Mouse (Mus musculus): ENCODE measurements around the gene Man2a1. TPM values are rescaled to one million over a fixed set of nuclear protein-coding genes. Genes with fewer than 3 reads are reported as not detected.

Man2a1 gene
- polyA plus RNA-seq, 1 experiment from 2014 or later = 16.1 TPM

DNA sequence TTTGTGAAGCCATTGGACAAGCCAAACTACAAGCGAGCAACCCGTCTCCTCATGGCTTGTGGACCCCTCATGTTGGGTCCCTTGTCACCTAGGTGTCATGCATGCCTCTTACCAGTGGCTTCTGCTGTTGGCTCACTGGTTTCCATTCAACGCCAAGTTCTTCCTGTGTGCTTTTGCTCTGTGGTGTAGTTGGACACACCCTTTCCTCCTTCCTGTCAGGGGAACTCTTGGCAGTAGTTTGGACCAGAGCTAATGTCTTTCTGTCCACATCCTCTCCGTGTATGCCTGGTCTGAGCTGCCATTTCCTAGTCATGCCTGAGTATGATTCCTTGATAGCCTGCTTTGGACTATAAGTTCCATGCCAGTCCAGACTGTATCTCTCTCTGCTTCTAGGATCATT is 135.0 kb downstream of the Man2a1 start:
- Histone ChIP-seq H3K4me1 (ENCODE audit: control insufficient read depth, insufficient read depth, low read length) (no peaks in the 10 kb centered on the region), H3K4me2 (replicated peaks; ENCODE audit: low read depth, low read length) (no peak overlapping the region), H3K27ac (ENCODE audit: low read length) (no peak overlapping the region), H3K36me3 (ENCODE audit: control insufficient read depth, insufficient read depth, low read length) (peaks cover 11% of the 10 kb centered on the region), H3K27me3 (ENCODE audit: control insufficient read depth, insufficient read depth, low read length) (no peaks in the 10 kb centered on the region), H3K9me3 (ENCODE audit: control insufficient read depth, low read depth, low read length) (no peaks in the 10 kb centered on the region), H3K4me3 (ENCODE audit: low read depth, low read length) (no peak overlapping the region), H3K9ac (replicated peaks; ENCODE audit: low read depth, low read length) (no peak overlapping the region)
- WGBS = 85% methylated on average over 4 of the region's 4 CpGs
- ATAC-seq (ENCODE audit: insufficient number of reproducible peaks, insufficient read depth, low FRiP score, low read depth) = no peak

DNA sequence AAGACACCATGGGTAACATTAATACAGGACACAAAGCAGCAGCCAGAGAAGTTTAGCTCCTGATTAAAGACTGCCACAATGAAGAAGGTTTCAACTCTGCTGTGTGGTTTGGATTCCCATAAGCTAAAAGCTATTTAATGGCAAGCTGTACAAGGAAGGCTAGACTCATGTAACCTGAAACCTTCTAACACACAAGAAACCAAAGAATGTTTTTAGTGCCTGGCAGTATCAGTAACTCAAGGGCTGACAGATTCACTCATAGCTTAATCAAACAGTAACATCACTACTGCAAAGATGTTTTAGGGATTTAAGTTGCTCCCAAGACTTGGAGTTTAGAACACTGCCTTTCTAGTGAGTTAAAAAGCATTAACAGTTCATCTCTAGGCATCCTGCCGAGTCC is 137.4 kb downstream of the Man2a1 start:
- Histone ChIP-seq H3K9ac (replicated peaks; ENCODE audit: low read depth, low read length) (no peak overlapping the region), H3K4me3 (ENCODE audit: low read depth, low read length) (no peak overlapping the region), H3K27ac (ENCODE audit: low read length) (no peak overlapping the region), H3K27me3 (ENCODE audit: control insufficient read depth, insufficient read depth, low read length) (no peaks in the 10 kb centered on the region), H3K36me3 (ENCODE audit: control insufficient read depth, insufficient read depth, low read length) (peaks cover 19% of the 10 kb centered on the region), H3K4me1 (ENCODE audit: control insufficient read depth, insufficient read depth, low read length) (no peaks in the 10 kb centered on the region), H3K9me3 (ENCODE audit: control insufficient read depth, low read depth, low read length) (no peaks in the 10 kb centered on the region), H3K4me2 (replicated peaks; ENCODE audit: low read depth, low read length) (no peak overlapping the region)
- no peak for ATAC-seq (ENCODE audit: insufficient number of reproducible peaks, insufficient read depth, low FRiP score, low read depth)
- WGBS = 50% methylated on average over 1 of the region's 1 CpGs

DNA sequence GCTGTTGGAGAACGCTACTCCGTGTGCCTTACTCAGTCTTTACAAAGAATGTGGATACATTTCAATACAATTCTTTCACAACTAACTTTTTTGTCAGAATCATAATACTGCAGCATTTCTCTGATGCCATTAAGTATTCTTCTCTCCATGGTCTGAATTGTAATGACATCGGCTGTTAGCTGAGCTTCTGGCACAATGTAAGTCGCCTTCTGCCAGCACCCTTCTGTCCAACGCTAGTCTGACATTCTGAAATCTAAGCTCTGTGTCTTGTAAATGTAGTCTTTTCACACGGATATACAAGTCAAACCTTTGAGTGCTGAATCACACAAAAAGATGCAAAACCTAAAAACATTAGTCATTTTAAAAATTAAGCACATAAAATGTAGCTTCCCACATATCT is 138.6 kb downstream of the Man2a1 start:
- H3K27ac ChIP-seq (ENCODE audit: low read length) = no peak overlapping the region
- no peak overlapping the region for H3K9ac ChIP-seq (replicated peaks; ENCODE audit: low read depth, low read length)
- no peaks in the 10 kb centered on the region for H3K27me3 ChIP-seq (ENCODE audit: control insufficient read depth, insufficient read depth, low read length)
- no peaks in the 10 kb centered on the region for H3K9me3 ChIP-seq (ENCODE audit: control insufficient read depth, low read depth, low read length)
- peaks cover 17% of the 10 kb centered on the region for H3K36me3 ChIP-seq (ENCODE audit: control insufficient read depth, insufficient read depth, low read length)
- H3K4me1 ChIP-seq (ENCODE audit: control insufficient read depth, insufficient read depth, low read length) = no peaks in the 10 kb centered on the region
- no peak overlapping the region for H3K4me2 ChIP-seq (replicated peaks; ENCODE audit: low read depth, low read length)
- WGBS = 95% methylated on average over 6 of the region's 6 CpGs
- H3K4me3 ChIP-seq (ENCODE audit: low read depth, low read length) = no peak overlapping the region
- ATAC-seq (ENCODE audit: insufficient number of reproducible peaks, insufficient read depth, low FRiP score, low read depth) = no peak

DNA sequence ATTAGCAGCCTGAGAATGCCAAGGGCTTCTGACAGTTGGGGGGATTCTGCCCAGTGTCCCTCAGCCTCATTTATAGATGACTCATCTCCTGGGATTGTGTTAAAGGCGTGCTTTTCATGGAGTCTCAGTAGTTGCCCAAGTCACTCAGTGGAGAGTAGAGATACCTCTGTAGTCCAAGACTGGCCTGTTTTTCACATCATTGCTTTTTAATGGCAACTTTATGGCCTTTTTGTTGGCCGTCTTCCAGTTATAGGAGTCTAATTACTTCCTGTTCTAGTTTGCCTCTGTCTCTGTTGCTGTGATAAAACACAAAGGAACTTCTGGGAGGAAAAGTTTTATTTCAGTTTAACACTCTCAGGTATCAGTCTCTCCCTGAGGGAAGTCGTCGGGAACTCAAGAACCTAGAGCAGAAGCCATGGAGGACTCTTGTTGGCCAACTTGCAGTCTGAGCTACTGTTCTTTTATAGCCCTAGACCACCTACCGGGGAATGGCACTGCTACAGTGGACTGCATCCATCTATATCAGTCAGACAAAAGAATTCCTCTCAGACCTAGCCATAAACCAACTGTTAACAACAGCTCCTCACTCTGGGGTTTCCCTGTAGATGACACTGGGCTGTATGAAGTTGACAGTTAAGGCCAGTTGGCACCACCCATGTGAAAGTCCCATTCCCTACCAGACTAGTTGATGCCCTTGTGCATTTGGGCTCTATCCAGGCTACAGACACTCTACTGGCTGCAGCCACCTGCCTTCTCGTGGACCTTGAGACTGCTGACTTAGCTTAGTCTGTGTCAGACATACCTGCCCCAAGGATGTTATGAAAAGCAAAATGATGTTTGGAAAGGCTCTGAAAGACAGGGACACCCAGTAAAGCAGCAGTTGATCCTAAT is 142.4 kb downstream of the Man2a1 start:
- Histone ChIP-seq H3K9me3 (ENCODE audit: control insufficient read depth, low read depth, low read length) (no peaks in the 10 kb centered on the region), H3K4me3 (ENCODE audit: low read depth, low read length) (no peak overlapping the region), H3K4me1 (ENCODE audit: control insufficient read depth, insufficient read depth, low read length) (no peaks in the 10 kb centered on the region), H3K27ac (ENCODE audit: low read length) (no peak overlapping the region), H3K9ac (replicated peaks; ENCODE audit: low read depth, low read length) (no peak overlapping the region), H3K36me3 (ENCODE audit: control insufficient read depth, insufficient read depth, low read length) (peaks cover 9% of the 10 kb centered on the region; the same call in 1 of the 2 replicates), H3K4me2 (replicated peaks; ENCODE audit: low read depth, low read length) (no peak overlapping the region), H3K27me3 (ENCODE audit: control insufficient read depth, insufficient read depth, low read length) (no peaks in the 10 kb centered on the region)
- 87% methylated on average over 6 of the region's 6 CpGs for WGBS
- ATAC-seq (ENCODE audit: insufficient number of reproducible peaks, insufficient read depth, low FRiP score, low read depth) = no peak

DNA sequence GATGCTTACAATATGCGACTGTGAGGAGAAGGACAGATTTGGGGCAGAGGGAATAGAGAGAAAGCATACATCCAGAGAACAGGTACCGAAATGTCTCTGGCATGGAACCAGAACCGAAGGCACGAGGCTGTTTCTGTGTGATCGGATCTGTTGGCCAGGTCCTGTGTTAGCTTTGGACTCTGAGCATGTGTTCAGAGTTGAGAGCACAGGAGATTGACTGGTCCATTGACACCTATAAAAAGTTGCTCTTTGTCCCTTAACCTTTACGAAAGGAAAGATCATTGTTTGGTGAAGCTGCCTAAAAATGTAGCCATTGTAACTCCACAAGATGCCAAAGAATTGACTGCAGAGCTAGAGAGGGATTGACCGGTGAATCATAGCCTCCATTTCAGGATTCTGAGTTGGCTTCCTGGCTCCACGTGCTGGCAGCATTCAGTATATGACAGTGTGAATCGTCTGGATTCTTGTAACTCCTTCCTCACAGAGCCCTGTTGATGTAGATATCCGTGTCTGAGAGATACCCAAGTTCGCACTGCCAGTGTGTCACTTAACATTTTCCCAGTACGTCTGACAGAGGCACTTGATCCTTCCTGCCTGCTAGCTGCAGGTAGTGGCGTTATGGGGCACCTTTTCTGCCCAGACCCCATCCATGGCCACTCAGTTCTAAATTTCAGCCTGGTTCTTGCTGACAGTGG is 143.2 kb downstream of the Man2a1 start:
- WGBS = 94% methylated on average over 13 of the region's 13 CpGs
- Histone ChIP-seq H3K27me3 (ENCODE audit: control insufficient read depth, insufficient read depth, low read length) (no peaks in the 10 kb centered on the region), H3K27ac (ENCODE audit: low read length) (no peak overlapping the region), H3K4me3 (ENCODE audit: low read depth, low read length) (no peak overlapping the region), H3K36me3 (ENCODE audit: control insufficient read depth, insufficient read depth, low read length) (peaks cover 9% of the 10 kb centered on the region; the same call in 1 of the 2 replicates), H3K4me1 (ENCODE audit: control insufficient read depth, insufficient read depth, low read length) (no peaks in the 10 kb centered on the region), H3K9me3 (ENCODE audit: control insufficient read depth, low read depth, low read length) (no peaks in the 10 kb centered on the region), H3K4me2 (replicated peaks; ENCODE audit: low read depth, low read length) (no peak overlapping the region), H3K9ac (replicated peaks; ENCODE audit: low read depth, low read length) (no peak overlapping the region)
- no peak for ATAC-seq (ENCODE audit: insufficient number of reproducible peaks, insufficient read depth, low FRiP score, low read depth)

DNA sequence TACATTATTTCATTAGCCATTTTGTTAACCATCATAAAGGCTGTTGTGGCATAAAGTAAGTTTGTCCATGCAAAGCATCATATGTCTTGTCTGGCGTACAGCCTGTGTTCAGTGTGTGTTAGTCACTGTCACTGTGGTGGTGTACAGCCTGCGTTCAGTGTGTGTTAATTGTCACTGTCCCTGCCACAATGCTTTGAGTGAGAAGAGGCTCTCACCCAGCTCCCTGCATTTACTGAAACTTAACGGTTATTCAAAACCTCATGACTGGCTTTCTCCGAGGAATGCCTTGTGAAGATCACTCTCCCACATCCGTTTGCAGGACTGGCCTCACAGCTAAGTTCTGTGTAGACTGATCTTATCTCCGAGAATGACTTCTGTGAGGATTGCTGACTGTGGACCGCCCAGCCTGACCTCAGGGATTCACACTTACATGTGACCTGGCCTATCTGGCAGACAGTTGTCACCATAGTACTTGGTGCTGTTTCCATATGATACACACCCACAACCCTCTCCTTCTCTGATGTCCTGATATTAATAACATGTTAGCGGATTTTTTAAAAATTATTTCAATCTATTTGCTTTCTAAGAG is 146.2 kb downstream of the Man2a1 start:
- Histone ChIP-seq H3K4me2 (replicated peaks; ENCODE audit: low read depth, low read length) (no peak overlapping the region), H3K27me3 (ENCODE audit: control insufficient read depth, insufficient read depth, low read length) (no peaks in the 10 kb centered on the region), H3K36me3 (ENCODE audit: control insufficient read depth, insufficient read depth, low read length) (no peaks in the 10 kb centered on the region; the same call in 1 of the 2 replicates), H3K9ac (replicated peaks; ENCODE audit: low read depth, low read length) (no peak overlapping the region), H3K4me3 (ENCODE audit: low read depth, low read length) (no peak overlapping the region), H3K9me3 (ENCODE audit: control insufficient read depth, low read depth, low read length) (no peaks in the 10 kb centered on the region), H3K27ac (ENCODE audit: low read length) (no peak overlapping the region), H3K4me1 (ENCODE audit: control insufficient read depth, insufficient read depth, low read length) (no peaks in the 10 kb centered on the region)
- 74% methylated on average over 8 of the region's 8 CpGs for WGBS
- no peak for ATAC-seq (ENCODE audit: insufficient number of reproducible peaks, insufficient read depth, low FRiP score, low read depth)

DNA sequence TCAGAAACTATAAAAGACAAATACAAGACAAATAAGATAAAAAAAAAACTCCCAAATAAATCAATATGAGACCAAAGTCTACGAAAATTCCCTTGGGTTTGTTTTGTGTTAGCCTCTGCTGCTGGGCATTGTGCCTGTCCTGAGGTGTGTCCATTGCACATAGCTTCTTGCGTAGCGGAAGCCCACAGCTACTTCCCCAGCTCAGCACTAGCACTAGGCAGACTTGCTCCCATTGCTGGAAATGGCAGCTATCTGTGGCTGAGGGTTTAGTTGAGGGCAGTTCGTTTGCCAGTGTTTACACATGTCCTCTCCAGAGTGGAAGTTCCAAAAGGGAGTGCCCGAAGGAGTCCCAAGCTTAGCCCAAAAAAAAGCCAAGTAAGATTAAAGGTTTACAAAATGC is 146.9 kb downstream of the Man2a1 start:
- WGBS = 61% methylated on average over 5 of the region's 5 CpGs
- H3K4me2 ChIP-seq (replicated peaks; ENCODE audit: low read depth, low read length) = no peak overlapping the region
- ATAC-seq (ENCODE audit: insufficient number of reproducible peaks, insufficient read depth, low FRiP score, low read depth) = no peak

DNA sequence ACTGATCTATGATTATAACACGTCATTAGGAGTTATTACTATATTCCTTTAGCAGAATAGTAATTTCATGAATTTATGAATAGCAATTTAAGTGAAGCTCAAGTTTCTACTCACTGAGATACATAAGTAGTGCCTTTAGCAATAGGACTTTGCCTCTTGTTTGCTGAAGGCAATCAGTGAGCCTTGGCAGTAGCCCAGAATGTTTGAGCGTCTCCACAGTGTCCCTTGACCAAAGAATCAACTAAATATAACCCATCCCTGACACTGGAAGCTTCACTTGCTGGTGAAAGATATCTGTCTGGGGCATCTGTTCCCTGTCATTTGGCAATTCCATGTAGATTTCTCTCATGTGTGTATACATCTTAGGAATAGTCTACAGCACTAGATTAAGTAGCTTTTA is 147.6 kb downstream of the Man2a1 start:
- H3K9ac ChIP-seq (replicated peaks; ENCODE audit: low read depth, low read length) = no peak overlapping the region
- no peak overlapping the region for H3K4me2 ChIP-seq (replicated peaks; ENCODE audit: low read depth, low read length)
- H3K36me3 ChIP-seq (ENCODE audit: control insufficient read depth, insufficient read depth, low read length) = no peaks in the 10 kb centered on the region; the same call in 1 of the 2 replicates
- no peaks in the 10 kb centered on the region for H3K27me3 ChIP-seq (ENCODE audit: control insufficient read depth, insufficient read depth, low read length)
- no peak for ATAC-seq (ENCODE audit: insufficient number of reproducible peaks, insufficient read depth, low FRiP score, low read depth)
- 59% methylated on average over 2 of the region's 2 CpGs for WGBS
- no peaks in the 10 kb centered on the region for H3K9me3 ChIP-seq (ENCODE audit: control insufficient read depth, low read depth, low read length)
- H3K4me1 ChIP-seq (ENCODE audit: control insufficient read depth, insufficient read depth, low read length) = no peaks in the 10 kb centered on the region
- no peak overlapping the region for H3K4me3 ChIP-seq (ENCODE audit: low read depth, low read length)
- no peak overlapping the region for H3K27ac ChIP-seq (ENCODE audit: low read length)

More for the DNA sequence above, 146.9 kb downstream of the Man2a1 start:
- no peak overlapping the region for H3K4me3 ChIP-seq (ENCODE audit: low read depth, low read length)
- H3K36me3 ChIP-seq (ENCODE audit: control insufficient read depth, insufficient read depth, low read length) = no peaks in the 10 kb centered on the region; the same call in 1 of the 2 replicates
- H3K9ac ChIP-seq (replicated peaks; ENCODE audit: low read depth, low read length) = no peak overlapping the region
- H3K27ac ChIP-seq (ENCODE audit: low read length) = no peak overlapping the region
- no peaks in the 10 kb centered on the region for H3K9me3 ChIP-seq (ENCODE audit: control insufficient read depth, low read depth, low read length)
- H3K27me3 ChIP-seq (ENCODE audit: control insufficient read depth, insufficient read depth, low read length) = no peaks in the 10 kb centered on the region
- no peaks in the 10 kb centered on the region for H3K4me1 ChIP-seq (ENCODE audit: control insufficient read depth, insufficient read depth, low read length)
